Mouse (Mus musculus): ENCODE results near the gene Alox5.

DNA sequence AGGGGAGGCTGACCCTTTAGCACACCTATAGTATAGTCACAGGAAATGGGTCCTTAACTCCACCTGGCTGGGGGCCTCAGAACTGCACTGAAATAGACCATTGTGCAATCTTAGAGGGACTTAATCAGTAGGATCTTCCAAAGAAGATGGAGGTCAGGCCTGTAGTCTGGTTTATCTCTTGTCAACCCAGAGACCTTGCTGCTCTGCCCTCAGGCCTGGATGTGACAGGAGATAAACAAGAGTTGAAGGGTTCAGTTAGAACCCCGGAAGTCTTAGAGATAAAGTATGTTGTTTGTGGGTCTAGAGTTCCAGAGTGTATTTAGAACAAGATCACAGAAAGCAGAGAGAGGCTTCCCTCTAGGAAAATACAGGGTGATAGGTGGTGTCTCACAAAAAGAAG is 4.5 kb downstream of the Alox5 start:
- TF ChIP-seq CTCF (IDR thresholded peaks at IDR 0.05; ENCODE audit: low read depth, low read length) (no peak), POLR2A (IDR thresholded peaks at IDR 0.05; ENCODE audit: borderline replicate concordance, low read depth, low read length) (no peak)
